Mouse (Mus musculus): ENCODE data around the gene Fam187b.

Gene Fam187b

GRCm38 (mm10) chr7:31008889-31009288 lies 35.3 kb downstream of the Fam187b start:
- peak; percentile 25 to 45 for DNase-seq (ENCODE audit: low spot score in 2 of 2)

GRCm38 (mm10) chr7:31012971-31013370 lies 39.4 kb downstream of the Fam187b start:
- no peak for DNase-seq (ENCODE audit: low spot score in 2 of 2)

GRCm38 (mm10) chr7:31017104-31017901 lies 43.7 kb downstream of the Fam187b start:
- peak; percentile 25 to 32 for DNase-seq (ENCODE audit: low spot score in 2 of 2)

GRCm38 (mm10) chr7:31028609-31029008 lies 55.0 kb downstream of the Fam187b start:
- no peak for DNase-seq (ENCODE audit: low spot score in 2 of 2)

- no peak for DNase-seq (ENCODE audit: low spot score in 2 of 2)
Observed at GRCm38 (mm10) chr7:31030717-31031116, 57.1 kb downstream of the Fam187b start.

- no peak for DNase-seq (ENCODE audit: low spot score in 2 of 2)
Observed at GRCm38 (mm10) chr7:31031731-31032130, 58.1 kb downstream of the Fam187b start.

GRCm38 (mm10) chr7:31033409-31034165 lies 60.0 kb downstream of the Fam187b start:
- no peak for DNase-seq (ENCODE audit: low spot score in 2 of 2)

GRCm38 (mm10) chr7:31034789-31035188 lies 61.2 kb downstream of the Fam187b start:
- DNase-seq (ENCODE audit: low spot score in 2 of 2) = no peak

- DNase-seq (ENCODE audit: low spot score in 2 of 2) = no peak
Observed at GRCm38 (mm10) chr7:31035291-31035690, 61.7 kb downstream of the Fam187b start.

- DNase-seq (ENCODE audit: low spot score in 2 of 2) = no peak
Observed at GRCm38 (mm10) chr7:31036917-31037316, 63.3 kb downstream of the Fam187b start.

GRCm38 (mm10) chr7:31037675-31038074 lies 64.1 kb downstream of the Fam187b start:
- no peak for DNase-seq (ENCODE audit: low spot score in 2 of 2)

GRCm38 (mm10) chr7:31039011-31039410 lies 65.4 kb downstream of the Fam187b start:
- no peak for DNase-seq (ENCODE audit: low spot score in 2 of 2)

Measured in urinary bladder, postnatal 36 days (tissue).